Mouse (Mus musculus): ENCODE measurements around the gene Ssbp3. TPM values are rescaled to one million over a fixed set of nuclear protein-coding genes. Genes with fewer than 3 reads are reported as not detected.

Ssbp3 gene
- total RNA-seq, 2 experiments from 2014 or later: 41.6 to 45.0 TPM

DNA sequence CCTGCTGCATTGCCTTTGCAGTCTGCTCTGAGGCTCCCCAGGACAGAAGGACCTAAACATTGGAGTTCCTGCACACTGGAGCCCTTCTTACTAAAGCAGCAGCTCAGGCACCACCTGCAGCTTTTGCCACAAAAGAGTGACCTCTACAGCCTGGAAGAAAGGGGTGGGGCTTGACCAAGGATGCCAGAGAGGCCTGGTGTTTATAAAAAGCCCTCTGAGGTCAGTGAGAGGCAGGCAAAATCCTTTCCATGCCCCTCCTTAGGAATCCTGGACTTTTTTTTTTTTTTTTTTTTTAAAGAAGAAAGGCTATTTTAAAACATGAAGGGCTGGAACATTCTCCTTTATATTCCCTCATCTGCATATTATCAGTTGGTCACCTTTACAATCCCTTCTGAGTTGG is 42.7 kb downstream of the Ssbp3 start:
- DNase-seq (ENCODE audit: low spot score): no peak
- intact Hi-C loops (cut with DNase I): no loop called here

DNA sequence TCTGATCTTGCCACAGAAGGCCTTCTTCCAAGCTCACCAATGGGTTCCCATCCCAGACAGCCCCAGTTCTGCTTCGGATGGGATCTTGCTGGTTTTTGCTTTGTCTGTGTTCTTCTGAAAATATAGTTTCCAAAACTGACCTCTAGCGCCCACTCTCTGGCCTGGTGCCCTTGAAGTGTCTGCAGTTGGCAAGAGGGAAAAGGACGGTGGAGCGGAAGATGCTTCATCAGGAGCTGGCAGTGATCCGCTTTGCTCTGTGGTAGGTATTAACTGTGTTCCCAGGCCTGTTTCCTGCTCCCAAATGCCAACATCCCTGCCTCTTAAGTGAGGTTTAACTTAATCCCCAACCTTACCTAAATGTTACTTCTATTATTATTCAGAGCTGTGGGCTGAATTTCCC is 43.3 kb downstream of the Ssbp3 start:
- no peak for DNase-seq (ENCODE audit: low spot score)
- intact Hi-C loops (cut with DNase I): no loop called here

DNA sequence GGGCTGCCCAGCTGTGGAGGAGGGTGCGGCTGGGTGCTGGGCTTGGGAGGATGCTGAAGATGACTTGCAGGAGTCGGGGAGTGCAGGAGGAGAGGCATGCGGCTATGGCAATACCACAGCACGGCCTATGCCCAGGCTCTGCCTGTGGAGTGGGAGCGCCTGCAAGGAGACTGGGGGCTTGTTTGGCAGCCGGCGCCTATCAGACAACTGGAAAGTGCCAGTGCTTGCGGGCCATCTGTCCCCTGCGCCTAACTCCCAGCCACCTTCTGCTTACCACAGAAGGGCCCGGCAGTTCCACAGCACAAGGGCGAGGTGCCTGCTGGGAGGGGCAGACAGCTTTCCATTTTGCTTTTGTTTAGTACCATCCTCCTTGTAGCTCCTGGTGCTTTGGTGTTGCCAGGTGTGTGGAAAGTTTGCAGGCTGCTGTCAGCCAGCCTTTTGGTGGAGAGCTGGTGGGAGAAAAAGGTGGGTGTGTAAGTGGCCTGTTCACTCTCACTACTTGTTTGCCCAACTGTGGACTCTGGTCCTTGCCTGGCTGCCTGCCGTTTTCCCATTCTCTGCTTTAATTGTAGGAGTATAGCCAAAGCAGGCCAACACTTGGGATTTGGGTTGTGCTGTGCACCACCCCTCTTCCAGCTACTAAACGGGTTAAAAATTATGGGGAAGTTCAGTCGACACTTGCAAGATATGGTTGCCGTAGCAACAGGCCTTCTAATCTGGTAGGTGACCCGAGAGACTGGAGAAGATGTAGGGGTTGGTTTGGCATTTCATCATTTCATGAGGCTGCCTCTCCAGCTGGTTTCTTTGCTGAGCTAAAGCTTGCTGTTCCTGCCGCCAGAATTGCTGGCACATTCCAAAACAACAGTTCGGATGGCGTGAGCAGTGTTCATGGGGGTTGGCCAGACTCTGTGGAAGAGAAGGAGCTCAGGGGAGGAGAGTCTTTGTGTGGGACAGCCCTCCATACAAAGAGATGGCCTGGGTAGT is 45.5 kb downstream of the Ssbp3 start:
- peak; percentile 39 for DNase-seq (ENCODE audit: low spot score)
- intact Hi-C loops (cut with DNase I): no loop called here

DNA sequence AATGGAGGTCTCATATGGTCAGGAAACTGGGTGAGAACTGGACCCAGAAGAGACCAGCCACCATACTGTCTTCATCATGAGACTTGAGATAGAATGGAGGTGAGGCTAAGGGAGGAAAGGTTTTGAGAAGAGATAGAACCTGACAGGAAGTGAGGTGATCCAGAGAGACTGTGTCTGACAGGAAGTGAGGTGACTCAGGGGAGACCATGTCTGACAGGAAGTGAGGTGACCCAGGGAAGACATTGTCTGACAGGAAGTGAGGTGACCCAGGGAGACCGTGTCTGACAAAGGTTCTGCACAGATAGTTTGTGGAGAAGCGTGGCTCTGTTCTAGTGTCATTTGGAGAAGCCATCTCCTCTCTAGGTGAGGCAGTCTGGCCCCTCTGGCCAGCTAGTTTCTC is 47.6 kb downstream of the Ssbp3 start:
- no peak for DNase-seq (ENCODE audit: low spot score)
- intact Hi-C loops (cut with DNase I): no loop called here

DNA sequence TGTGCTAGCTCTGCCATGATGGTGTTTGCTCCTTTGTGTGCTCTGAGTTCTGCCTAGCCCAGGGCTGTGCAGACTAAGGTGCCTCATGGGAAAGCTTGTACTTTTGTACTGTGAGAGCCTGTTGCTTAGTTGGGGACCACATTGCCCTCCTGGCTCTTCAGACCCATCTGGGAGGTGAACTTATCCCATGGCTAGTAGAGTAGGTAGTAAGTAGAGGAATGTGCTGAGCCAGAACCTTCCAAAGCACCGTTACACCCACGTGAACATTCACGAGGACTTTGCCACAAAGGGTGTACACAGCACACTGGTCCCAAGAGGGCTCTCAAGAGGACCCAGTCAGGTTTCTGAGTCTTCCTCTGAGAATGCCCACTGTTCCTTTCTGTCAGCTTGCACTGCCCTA is 48.1 kb downstream of the Ssbp3 start:
- intact Hi-C loops (cut with DNase I): no loop called here
- no peak for DNase-seq (ENCODE audit: low spot score)

DNA sequence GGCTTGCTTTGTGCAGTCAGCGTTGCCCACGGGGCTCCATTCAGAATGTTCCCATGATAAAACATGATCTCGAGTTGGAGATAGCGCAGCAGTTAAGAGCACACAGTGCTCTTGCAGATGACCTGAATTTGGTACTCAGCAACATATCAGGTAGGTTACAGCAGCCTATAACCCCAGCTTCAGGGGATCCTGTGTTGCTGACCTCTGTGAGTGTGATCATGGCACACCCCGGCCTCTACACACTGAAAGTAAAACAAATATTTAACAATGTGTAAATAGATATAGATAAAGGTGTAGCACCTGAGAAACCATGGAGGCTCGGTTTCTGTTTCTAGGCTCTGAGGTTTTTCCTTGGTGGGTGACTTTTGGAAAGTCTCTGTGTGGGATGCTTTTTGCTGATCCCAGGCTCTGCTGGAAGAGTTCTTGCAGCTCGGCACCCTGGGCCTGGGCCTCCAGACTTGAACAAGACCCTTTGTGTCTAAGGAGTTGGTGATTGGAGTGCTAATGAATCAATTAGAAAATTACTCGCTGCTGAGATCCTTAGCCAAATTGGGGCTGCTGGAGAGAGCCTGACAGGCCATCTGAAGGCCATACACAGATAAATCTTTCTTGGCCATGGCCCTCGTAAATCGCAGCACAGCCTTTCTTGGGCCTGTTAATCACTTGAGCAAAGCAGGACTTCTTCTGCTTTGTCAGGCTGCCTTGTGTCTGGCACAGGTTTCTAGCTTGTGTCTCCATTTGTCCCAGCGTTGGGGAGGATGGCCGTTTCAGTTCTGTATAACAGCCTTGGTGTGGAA is 49.2 kb downstream of the Ssbp3 start:
- intact Hi-C loops (cut with DNase I): no loop called here
- no peak for DNase-seq (ENCODE audit: low spot score)

DNA sequence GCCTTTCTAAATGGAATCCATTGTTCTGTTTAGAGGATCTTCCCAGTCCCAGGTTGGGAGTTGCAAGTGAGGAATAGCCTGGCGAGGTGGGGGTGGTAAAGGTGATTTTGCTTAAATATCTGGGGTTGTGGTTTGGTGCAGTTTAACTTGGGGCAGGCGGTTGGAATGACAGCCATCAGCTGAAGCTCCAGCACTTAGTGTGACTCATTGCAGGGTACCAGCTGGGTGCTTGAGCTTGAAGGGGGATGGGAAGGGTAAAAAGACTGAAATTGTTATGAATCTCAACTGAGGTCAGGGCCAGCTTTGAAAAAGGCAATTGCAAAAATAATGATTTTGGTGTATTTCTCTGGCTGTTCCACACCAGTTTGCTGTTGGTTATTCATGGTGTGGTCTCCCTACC is 50.0 kb downstream of the Ssbp3 start:
- intact Hi-C loops (cut with DNase I): no loop called here
- DNase-seq (ENCODE audit: low spot score): no peak

DNA sequence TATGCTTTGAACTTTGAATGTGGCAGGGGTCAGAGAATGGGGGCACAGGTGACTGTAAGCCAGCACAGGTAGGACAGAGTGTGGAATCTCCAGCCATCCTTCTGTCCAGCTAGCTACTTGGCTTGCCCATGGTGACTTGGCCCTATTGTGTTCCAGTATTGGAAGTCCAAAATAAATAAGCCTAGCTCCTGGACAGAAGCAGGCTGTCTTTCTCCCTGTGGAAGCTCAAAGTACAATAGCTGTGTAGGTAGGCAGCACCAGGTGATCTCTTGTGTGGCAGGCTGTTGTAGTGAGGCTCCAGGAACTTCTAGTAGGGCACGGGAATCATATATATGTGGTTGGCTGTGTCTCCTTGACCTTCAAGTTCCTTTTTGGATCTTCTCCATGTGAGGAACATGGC is 50.8 kb downstream of the Ssbp3 start:
- DNase-seq (ENCODE audit: low spot score): no peak
- intact Hi-C loops (cut with DNase I): no loop called here

DNA sequence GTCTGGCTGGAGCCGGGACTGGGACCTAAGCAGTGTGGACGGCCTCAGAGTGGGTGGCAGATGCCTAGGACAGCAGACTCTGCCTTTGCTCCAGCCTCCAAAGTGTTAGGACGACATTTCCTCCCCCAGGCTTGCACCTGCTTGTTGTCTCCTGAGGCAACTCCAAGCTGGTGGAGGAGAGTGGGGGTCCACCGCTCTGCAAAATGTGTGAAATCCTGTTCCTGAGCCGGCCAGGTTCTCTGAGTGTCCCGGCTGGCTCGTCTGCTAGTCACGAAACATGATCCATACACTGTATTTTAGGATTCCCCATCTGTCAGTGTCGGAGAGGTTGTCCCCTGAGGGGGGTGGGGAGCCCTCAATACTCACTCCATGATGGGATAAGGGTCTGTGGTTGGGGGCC is 53.9 kb downstream of the Ssbp3 start:
- no peak for DNase-seq (ENCODE audit: low spot score)
- intact Hi-C loops (cut with DNase I): no loop called here

DNA sequence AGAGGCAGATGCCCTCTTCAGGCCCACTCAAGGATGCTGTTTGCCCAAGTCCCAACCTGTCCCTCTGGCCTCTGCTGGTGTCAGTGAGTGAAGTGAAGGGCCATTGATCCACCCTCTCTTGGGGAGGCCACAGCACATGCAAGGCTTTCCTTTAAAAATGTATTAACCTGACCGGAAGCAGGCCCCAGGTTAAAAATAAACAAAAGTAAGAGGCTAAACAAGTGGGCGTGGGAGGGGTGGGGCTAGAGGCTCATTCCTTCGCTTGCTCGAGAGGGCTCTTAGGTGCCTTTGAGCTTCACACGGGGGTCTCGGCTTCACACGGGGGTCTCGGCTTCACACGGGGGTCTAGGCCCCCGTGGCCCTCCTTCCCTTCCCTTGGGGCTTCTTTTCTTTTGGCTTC is 54.5 kb downstream of the Ssbp3 start:
- intact Hi-C loops (cut with DNase I): no loop called here
- DNase-seq (ENCODE audit: low spot score): no peak

DNA sequence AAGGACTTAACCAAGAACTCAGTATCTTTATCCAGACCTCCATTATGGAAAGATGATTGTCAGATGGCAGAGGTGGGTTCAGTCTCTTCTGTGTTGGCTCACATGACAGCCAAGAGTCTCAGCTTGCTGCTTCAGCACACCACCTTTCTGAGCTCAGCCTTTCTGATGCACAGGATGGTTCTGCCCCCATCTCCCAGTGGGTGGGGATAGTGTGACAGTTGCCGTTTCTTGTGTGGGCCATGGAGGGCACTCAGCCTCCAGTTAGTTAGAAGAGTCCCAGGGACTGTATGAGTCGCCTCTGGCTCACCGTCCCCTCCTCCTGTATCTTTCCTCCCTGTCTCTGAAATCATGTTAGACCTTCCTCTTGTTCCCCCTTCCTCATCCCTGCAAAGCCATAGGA is 55.9 kb downstream of the Ssbp3 start:
- intact Hi-C loops (cut with DNase I): no loop called here
- no peak for DNase-seq (ENCODE audit: low spot score)

DNA sequence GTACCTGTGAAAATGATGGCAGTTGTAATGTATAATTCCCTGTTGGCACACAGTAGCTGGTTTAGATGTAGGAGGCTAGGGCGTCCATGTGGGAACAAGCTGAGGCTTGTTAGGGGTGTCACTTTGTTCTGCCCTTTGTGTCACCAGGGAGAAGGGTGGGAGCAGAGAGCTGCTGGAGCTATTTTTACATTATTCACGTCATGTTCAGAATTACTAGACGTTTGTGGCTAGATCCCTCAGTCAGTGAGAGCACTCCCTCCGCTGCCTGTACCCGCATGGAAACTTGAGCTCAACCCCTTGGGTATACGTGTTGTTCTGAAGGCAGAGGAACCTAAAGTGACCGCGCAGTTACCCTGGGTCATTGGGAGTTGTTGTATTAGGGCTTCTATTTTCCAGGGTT is 58.4 kb downstream of the Ssbp3 start:
- intact Hi-C loops (cut with DNase I): no loop called here
- no peak for DNase-seq (ENCODE audit: low spot score)

DNA sequence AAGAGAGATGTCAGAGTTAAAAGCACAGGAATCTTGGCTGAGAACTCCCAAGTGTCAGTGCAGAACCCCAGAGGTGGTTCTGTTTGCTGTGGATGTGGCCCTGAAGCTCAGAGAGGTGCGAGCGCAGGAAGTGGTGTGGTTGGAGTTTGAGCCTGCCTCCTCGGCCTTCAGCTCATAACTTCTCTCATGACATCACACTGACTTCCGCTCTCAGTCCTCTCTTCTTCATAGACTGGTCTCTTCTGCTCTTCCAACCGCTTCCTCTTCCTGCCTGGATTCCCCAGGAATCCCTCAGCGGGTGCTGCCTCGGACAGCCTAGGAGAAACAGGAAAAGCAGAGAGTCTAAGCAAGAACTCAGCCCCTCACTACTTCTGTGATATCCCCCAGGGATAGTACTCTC is 60.3 kb downstream of the Ssbp3 start:
- intact Hi-C loops (cut with DNase I): no loop called here
- DNase-seq (ENCODE audit: low spot score): no peak

DNA sequence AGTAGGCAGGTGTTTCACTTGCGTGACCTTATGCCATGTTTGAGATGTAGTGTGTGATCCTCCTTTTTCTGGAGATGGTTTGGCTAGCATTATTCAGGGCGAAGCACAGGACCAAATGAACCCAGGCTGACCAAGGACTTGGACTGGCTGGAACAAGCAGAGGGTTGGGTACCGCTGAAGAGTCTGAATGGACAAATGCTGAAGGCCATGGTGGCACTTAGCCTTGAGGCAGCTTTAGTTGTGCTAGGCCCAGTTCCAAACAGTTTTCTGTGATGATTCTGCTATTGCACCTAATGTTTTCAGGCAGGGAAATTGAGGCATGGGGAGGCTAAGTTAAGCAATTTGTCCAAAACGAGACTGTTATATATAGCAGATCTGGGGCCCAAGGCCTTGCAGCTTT is 61.6 kb downstream of the Ssbp3 start:
- DNase-seq (ENCODE audit: low spot score): no peak
- intact Hi-C loops (cut with DNase I): no loop called here

DNA sequence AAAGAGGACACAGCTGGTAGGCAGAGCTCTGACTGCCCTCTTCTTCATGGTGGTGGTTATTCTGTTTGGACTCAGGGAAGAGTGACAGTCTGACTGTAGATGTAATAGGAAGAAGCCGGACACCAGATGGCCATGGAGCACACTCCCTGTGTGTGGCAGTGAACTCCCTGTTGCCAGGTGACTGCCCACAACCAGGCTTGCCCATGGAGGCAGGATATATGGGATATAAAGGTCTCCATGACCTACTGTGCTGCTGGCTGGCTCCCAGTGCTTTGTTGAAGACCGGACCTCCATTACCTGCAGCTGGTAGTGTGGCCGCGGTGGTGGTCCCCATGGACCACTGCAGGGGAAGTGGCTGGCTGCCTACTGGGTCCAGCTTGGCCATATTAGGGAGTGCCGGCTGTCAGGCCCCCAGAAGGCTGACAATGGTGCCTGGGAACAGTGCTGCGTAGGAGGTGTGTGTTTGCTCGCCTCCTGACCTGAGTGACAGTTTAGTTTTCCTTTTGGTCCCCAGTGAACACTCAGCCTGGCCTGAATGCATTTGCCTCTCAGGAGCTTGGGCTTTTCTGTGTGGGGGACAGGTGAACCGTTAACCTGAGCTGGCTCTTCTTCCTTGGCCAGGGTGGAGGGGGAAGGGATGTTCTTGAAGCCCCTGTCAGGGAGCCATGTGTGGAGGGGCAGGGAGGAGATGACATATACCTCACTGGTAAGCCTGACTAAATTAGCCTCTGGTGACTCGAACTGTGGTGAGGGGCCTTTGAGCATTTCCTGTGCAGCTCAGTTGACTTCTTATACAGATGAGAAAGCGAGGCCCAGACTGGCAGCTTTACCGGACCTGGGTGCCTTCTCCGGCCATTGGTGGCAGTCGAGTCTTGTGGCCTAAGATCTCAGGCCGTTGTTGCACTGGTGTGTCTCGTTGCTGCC is 62.2 kb downstream of the Ssbp3 start:
- DNase-seq (ENCODE audit: low spot score): no peak
- intact Hi-C loops (cut with DNase I): no loop called here

DNA sequence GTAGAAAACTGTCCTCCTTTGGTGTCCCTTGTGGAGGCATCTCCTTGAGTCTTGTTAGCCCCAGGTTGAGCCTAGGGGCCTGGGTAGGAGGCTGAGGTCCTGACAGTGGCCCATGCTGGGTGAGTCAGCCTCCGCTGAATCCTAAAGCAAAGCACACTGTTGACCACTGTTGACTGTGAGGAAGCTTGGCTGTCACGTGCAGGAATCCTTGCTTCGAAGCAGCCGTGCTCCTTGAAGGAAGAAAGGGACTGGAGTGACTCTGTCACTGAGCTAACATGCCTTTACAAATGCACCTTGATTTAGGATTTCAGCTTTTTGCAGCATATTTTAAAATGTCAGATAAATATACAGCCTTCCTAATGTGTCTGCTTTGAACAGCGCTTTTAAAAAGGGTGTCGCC is 64.8 kb downstream of the Ssbp3 start:
- intact Hi-C loops (cut with DNase I): no loop called here
- DNase-seq (ENCODE audit: low spot score): no peak

DNA sequence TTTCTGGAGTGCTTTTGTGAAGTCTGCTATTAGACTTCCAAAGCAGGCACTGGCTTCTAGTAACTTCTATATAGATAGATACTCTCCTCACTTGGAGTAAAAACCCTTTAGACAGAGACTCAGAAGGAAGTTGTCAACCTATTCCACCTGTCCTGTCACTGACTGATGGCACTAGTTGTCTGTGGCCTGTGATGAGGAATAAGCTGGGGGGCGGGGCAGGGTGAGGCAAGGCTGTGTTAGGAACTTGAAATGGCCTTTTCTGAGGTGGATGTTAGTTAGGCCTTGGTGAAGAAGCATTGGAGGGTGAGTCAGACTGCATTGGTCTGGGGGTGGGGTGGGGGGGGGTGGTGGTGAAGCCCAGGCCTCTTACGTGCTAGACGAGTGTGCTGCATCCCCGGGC is 65.4 kb downstream of the Ssbp3 start:
- intact Hi-C loops (cut with DNase I): no loop called here
- DNase-seq (ENCODE audit: low spot score): no peak

DNA sequence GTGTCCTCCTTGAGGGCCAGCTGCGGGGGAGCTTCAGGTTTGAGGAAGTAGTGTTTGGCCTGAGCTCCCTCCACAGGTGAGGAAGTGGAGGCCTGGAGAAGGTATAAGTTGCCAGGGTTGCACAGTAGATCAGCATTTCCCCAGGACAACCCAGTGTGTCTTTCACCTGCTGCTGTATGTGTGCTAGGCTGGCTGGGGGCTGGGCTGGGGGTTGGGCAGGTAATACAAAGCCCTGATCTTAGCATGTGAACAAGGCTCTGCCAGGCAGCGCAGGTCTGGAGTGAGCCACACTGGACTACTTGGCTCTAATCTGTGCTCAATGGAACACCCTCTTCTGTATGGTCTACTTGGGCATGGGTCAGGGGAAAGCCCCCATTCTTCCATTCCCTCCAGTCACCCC is 66.1 kb downstream of the Ssbp3 start:
- no peak for DNase-seq (ENCODE audit: low spot score)
- intact Hi-C loops (cut with DNase I): no loop called here

DNA sequence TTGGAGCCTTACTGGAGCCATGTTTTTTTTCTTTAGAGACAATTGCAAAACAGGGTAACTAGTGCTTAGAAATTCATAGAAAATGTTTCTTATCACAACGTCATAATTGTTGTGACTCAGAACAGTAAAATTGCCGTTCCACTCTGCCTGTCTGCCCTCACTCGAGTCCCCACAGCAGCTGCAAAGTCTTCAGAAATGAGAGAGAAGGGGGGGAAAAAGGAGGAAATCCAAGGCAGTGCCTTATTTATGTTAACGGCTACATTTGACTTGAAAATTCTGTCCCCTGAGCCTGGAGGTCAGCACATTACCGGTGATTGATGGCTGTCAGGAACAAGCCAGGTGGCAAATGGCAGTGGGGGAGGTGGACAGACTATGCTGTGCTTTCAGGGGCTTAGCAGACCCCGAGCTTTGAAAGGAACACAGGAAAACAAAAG is 66.7 kb downstream of the Ssbp3 start:
- DNase-seq (ENCODE audit: low spot score): no peak
- intact Hi-C loops (cut with DNase I): no loop called here

DNA sequence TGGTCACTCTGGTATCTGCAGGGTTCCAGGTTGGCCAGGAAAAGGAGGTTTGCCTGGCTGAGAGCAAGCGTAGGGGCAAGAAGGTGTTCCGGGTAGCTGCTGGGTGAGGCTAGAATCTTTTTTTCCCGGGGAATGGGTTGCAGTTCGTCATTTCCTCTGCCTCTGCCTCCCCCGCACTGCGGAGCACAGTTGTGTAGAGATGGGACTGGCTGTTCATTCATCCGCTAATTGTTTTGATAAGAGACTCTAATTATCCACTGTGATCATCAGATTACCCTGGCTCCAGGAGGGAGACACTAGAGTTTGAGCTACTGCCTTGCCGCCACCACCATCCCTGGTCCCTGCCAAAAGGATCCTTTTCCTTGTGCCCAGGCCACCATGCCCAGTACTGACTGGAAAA is 67.9 kb downstream of the Ssbp3 start:
- peak; percentile 24 for DNase-seq (ENCODE audit: low spot score)
- intact Hi-C loops (cut with DNase I): no loop called here
